Mouse (Mus musculus) E14TG2a.4 (cell line): Measurements from ENCODE around the gene Arhgap8.
"Not testable (repeated sequence)": the region's sequence is repeated elsewhere in the genome, so short reads cannot be mapped to it uniquely, and the experiment has no call there.

ENCODE experiments used
- H3K27me3 ChIP-seq: 2 replicates; pipeline ENCODE4 v1.6.1; 2014; ENCODE audit warnings: low read length, control low read depth; ENCODE audit not compliant: insufficient read depth
- H3K36me3 ChIP-seq: 2 replicates; pipeline ENCODE4 v1.6.1; 2014; ENCODE audit warnings: low read length, control low read depth; ENCODE audit not compliant: insufficient read depth
- H3K4me1 ChIP-seq: replicated peaks from 2 replicates; pipeline ENCODE4 v1.6.1; 2014; ENCODE audit warnings: low read depth, low read length, control low read depth
- H3K4me3 ChIP-seq: replicated peaks from 2 replicates; pipeline ENCODE4 v1.5.1; 2014; ENCODE audit warnings: mild to moderate bottlenecking, low read length
- H3K9me3 ChIP-seq: 2 replicates; pipeline ENCODE4 v1.6.1; 2014; ENCODE audit warnings: low read length, control low read depth
- CTCF ChIP-seq: conservative IDR thresholded peaks from 2 replicates; pipeline ENCODE4 v1.5.1; 2014; ENCODE audit warnings: low read length
- NANOG ChIP-seq: IDR thresholded peaks from 2 replicates; pipeline ENCODE4 v1.6.1; 2014; ENCODE audit warnings: borderline replicate concordance, low read length, mixed read lengths
- POU5F1 ChIP-seq: IDR thresholded peaks from 2 replicates; pipeline ENCODE4 v1.6.1; 2014; ENCODE audit warnings: low read length, borderline replicate concordance

Gene Arhgap8

GRCm38 (mm10) chr15:84702391-84703345 is 17.2 kb upstream of the Arhgap8 start:
- peak overlapping the region; percentile 39; the same call in 1 of the 2 replicates for H3K4me3 ChIP-seq
- H3K36me3 ChIP-seq: peaks cover 64% of the 10 kb centered on the region
- no peaks in the 10 kb centered on the region for H3K9me3 ChIP-seq
- H3K27me3 ChIP-seq: no peaks in the 10 kb centered on the region
- peaks cover 79% of the 10 kb centered on the region for H3K4me1 ChIP-seq
- TF ChIP-seq NANOG (no peak), CTCF (no peak), POU5F1 (no peak)

- Histone ChIP-seq H3K4me1 (peaks cover 67% of the 10 kb centered on the region), H3K27me3 (no peaks in the 10 kb centered on the region; the same call in 1 of the 2 replicates), H3K9me3 (peaks cover 3% of the 10 kb centered on the region; the same call in 1 of the 2 replicates), H3K4me3 (no peak overlapping the region), H3K36me3 (peaks cover 52% of the 10 kb centered on the region)
- TF ChIP-seq POU5F1: no peak
- no peak for TF ChIP-seq NANOG
- no peak for TF ChIP-seq CTCF
These were observed 15.9 kb upstream of the Arhgap8 start for GRCm38 (mm10) chr15:84703992-84704391.

GRCm38 (mm10) chr15:84705351-84705901 is 14.4 kb upstream of the Arhgap8 start:
- Histone ChIP-seq H3K36me3 (peaks cover 38% of the 10 kb centered on the region), H3K4me1 (peaks cover 55% of the 10 kb centered on the region), H3K9me3 (peaks cover 3% of the 10 kb centered on the region; the same call in 1 of the 2 replicates), H3K27me3 (peaks cover 10% of the 10 kb centered on the region), H3K4me3 (no peak overlapping the region)
- TF ChIP-seq NANOG: no peak
- no peak for TF ChIP-seq CTCF
- TF ChIP-seq POU5F1: no peak

GRCm38 (mm10) chr15:84706983-84707619 is 12.8 kb upstream of the Arhgap8 start:
- Histone ChIP-seq H3K27me3 (peaks cover 26% of the 10 kb centered on the region), H3K9me3 (peaks cover 3% of the 10 kb centered on the region; the same call in 1 of the 2 replicates), H3K4me3 (no peak overlapping the region), H3K36me3 (peaks cover 21% of the 10 kb centered on the region), H3K4me1 (peaks cover 56% of the 10 kb centered on the region)
- no peak for TF ChIP-seq NANOG
- TF ChIP-seq CTCF: no peak
- TF ChIP-seq POU5F1: no peak

- TF ChIP-seq POU5F1: no peak
- no peak for TF ChIP-seq NANOG
- no peak for TF ChIP-seq CTCF
- Histone ChIP-seq H3K9me3 (peaks cover 3% of the 10 kb centered on the region; the same call in 1 of the 2 replicates), H3K27me3 (peaks cover 33% of the 10 kb centered on the region), H3K36me3 (no peaks in the 10 kb centered on the region), H3K4me3 (no peak overlapping the region), H3K4me1 (peaks cover 53% of the 10 kb centered on the region)
These were observed 7.1 kb upstream of the Arhgap8 start for GRCm38 (mm10) chr15:84712566-84713405.

GRCm38 (mm10) chr15:84714730-84715129 is 5.1 kb upstream of the Arhgap8 start:
- Histone ChIP-seq H3K4me1 (peaks cover 69% of the 10 kb centered on the region), H3K9me3 (no peaks in the 10 kb centered on the region), H3K4me3 (peak overlapping the region; percentile 41), H3K27me3 (peaks cover 48% of the 10 kb centered on the region), H3K36me3 (no peaks in the 10 kb centered on the region)
- no peak for TF ChIP-seq POU5F1
- TF ChIP-seq NANOG: no peak
- TF ChIP-seq CTCF: no peak

GRCm38 (mm10) chr15:84715132-84715531 is 4.7 kb upstream of the Arhgap8 start:
- no peak for TF ChIP-seq CTCF
- TF ChIP-seq NANOG: no peak
- TF ChIP-seq POU5F1: no peak
- peaks cover 45% of the 10 kb centered on the region for H3K27me3 ChIP-seq

GRCm38 (mm10) chr15:84717570-84718270 is 2.1 kb upstream of the Arhgap8 start:
- H3K27me3 ChIP-seq: peaks cover 26% of the 10 kb centered on the region
- not testable (repeated sequence) for H3K36me3 ChIP-seq, H3K4me3 ChIP-seq, H3K9me3 ChIP-seq
- peaks cover 81% of the 10 kb centered on the region for H3K4me1 ChIP-seq

More at GRCm38 (mm10) chr15:84715132-84715531, 4.7 kb upstream of the Arhgap8 start:
- Histone ChIP-seq H3K4me3 (peak overlapping the region; percentile 41), H3K36me3 (no peaks in the 10 kb centered on the region), H3K9me3 (no peaks in the 10 kb centered on the region), H3K4me1 (peaks cover 73% of the 10 kb centered on the region)
